Mouse (Mus musculus): ENCODE measurements around the gene Aars2. TPM values are rescaled to one million over a fixed set of nuclear protein-coding genes. Genes with fewer than 3 reads are reported as not detected.
A peak's percentile ranks its signal among the peaks of the same experiment; 100 is the strongest.

Aars2 gene
- total and polyA plus RNA-seq, 3 experiments: 14.4 to 63.5 (median 25.6) TPM

- TF ChIP-seq RCOR1 (IDR thresholded peaks at IDR 0.05; ENCODE audit: low read depth, low read length) (peak; percentile 69), SIN3A (IDR thresholded peaks at IDR 0.05; ENCODE audit: low read length) (peak; percentile 85), USF1 (IDR thresholded peaks at IDR 0.05; ENCODE audit: low read depth, low read length) (peak; percentile 4; the same call in 1 of the 2 replicates), EP300 (IDR thresholded peaks at IDR 0.05; ENCODE audit: low read depth in 1 of 2, low read length in 2 of 2) (peak; percentile 72 to 78)
Observed at GRCm38 (mm10) chr17:45503301-45503973, 3.2 kb upstream of the Aars2 start (continued).

- Histone ChIP-seq H3K4me1 (ENCODE audit: control insufficient read depth in 1 of 2, insufficient read depth in 2 of 2, low read length in 2 of 2) (peaks cover 14 to 38% of the 10 kb centered on the region in 2 experiments), H3K27me3 (ENCODE audit: control insufficient read depth in 1 of 2, insufficient read depth in 2 of 2, low read length in 2 of 2) (no peaks in the 10 kb centered on the region), H3K27ac (ENCODE audit: control insufficient read depth, low read depth, low read length) (no peak overlapping the region), H3K36me3 (ENCODE audit: control insufficient read depth in 1 of 2, insufficient read depth in 2 of 2, low read length in 2 of 2) (peaks cover 0 to 19% of the 10 kb centered on the region in 2 experiments; a peak in 2 of 4 replicates), H3K4me3 (ENCODE audit: control insufficient read depth in 1 of 2, insufficient read depth in 1 of 2, low read depth in 2 of 2, low read length in 2 of 2) (peak overlapping the region in 1 of 2 experiments; percentile 90; a peak in 2 of 4 replicates), H3K9me3 (replicated peaks; ENCODE audit: insufficient read depth, low read length) (no peaks in the 10 kb centered on the region), H3K79me2 (ENCODE audit: control insufficient read depth, insufficient read depth, low read length, poor library complexity) (no peaks in the 10 kb centered on the region; the same call in 1 of the 2 replicates), H3K9ac (ENCODE audit: control insufficient read depth, low read depth, low read length, poor library complexity, severe bottlenecking) (peak overlapping the region; percentile 43)
- DNase-seq (ENCODE audit: low read depth, low spot score): no peak
- no peak for TF ChIP-seq SMC3 (IDR thresholded peaks at IDR 0.05; ENCODE audit: low read depth, low read length)
- no peak for TF ChIP-seq EP300 (IDR thresholded peaks at IDR 0.05; ENCODE audit: low read depth in 1 of 2, low read length in 2 of 2)
- no peak for TF ChIP-seq NRF1 (IDR thresholded peaks at IDR 0.05; ENCODE audit: insufficient read depth, low read depth, low read length, poor library complexity, severe bottlenecking)
- TF ChIP-seq GATA1 (IDR thresholded peaks at IDR 0.05; ENCODE audit: low read depth, low read length): no peak
Observed at GRCm38 (mm10) chr17:45505941-45506465, 638 bp upstream of the Aars2 start.

- H3K36me3 ChIP-seq (ENCODE audit: control insufficient read depth in 1 of 2, insufficient read depth in 2 of 2, low read length in 2 of 2): peaks cover 0 to 16% of the 10 kb centered on the region in 2 experiments; a peak in 3 of 4 replicates
Observed at GRCm38 (mm10) chr17:45510871-45511270, 4.2 kb downstream of the Aars2 start.

More at GRCm38 (mm10) chr17:45510871-45511270, 4.2 kb downstream of the Aars2 start:
- Histone ChIP-seq H3K27ac (ENCODE audit: control insufficient read depth, low read depth, low read length) (peak overlapping the region; percentile 49), H3K9ac (ENCODE audit: control insufficient read depth, low read depth, low read length, poor library complexity, severe bottlenecking) (no peak overlapping the region), H3K4me1 (ENCODE audit: control insufficient read depth in 1 of 2, insufficient read depth in 2 of 2, low read length in 2 of 2) (peaks cover 7 to 18% of the 10 kb centered on the region in 2 experiments), H3K9me3 (replicated peaks; ENCODE audit: insufficient read depth, low read length) (no peaks in the 10 kb centered on the region), H3K79me2 (ENCODE audit: control insufficient read depth, insufficient read depth, low read length, poor library complexity) (no peaks in the 10 kb centered on the region; the same call in 1 of the 2 replicates), H3K27me3 (ENCODE audit: control insufficient read depth in 1 of 2, insufficient read depth in 2 of 2, low read length in 2 of 2) (no peaks in the 10 kb centered on the region), H3K4me3 (ENCODE audit: control insufficient read depth in 1 of 2, insufficient read depth in 1 of 2, low read depth in 2 of 2, low read length in 2 of 2) (no peak overlapping the region)
- peak; percentile 79 for DNase-seq (ENCODE audit: low read depth, low spot score)
- TF ChIP-seq HCFC1 (IDR thresholded peaks at IDR 0.05; ENCODE audit: low read depth, low read length) (peak; percentile 59; the same call in 1 of the 2 replicates), ELF1 (IDR thresholded peaks at IDR 0.05; ENCODE audit: low read depth, low read length) (peak; percentile 43; the same call in 1 of the 2 replicates), GATA1 (IDR thresholded peaks at IDR 0.05; ENCODE audit: low read depth, low read length) (peak; percentile 63), TAL1 (IDR thresholded peaks at IDR 0.05; ENCODE audit: low read length) (no peak), BHLHE40 (IDR thresholded peaks at IDR 0.05; ENCODE audit: borderline replicate concordance, low read depth, low read length) (no peak), EP300 (IDR thresholded peaks at IDR 0.05; ENCODE audit: low read depth in 1 of 2, low read length in 2 of 2) (0 out of 4 replicates have a peak, but pooled peaks of 1 of the 2 experiments have one; percentile 24)
